8 mouse cellular contexts compared by ENCODE assay signal in the genomic region with DNA sequence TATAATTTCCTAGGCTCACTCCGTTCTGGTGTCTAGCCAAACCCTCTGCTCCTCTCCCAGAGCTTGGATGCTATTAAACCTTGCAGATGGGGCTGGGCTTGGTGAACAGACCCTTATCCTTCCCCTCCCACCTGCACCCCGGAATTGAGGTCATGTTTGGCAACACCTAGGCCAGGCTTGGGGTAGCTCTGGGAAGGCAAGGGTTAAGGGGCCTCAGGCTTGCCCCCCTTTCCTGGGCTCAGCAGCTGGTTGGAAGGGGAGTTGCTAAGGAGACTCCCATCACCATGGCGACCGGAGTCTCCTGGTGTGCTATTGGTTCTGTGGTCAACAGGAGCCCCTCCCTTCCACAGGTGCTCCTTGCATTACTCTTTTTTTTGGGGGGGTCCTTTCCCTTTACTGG. TPM values are rescaled to one million over a fixed set of nuclear protein-coding genes. Genes with fewer than 3 reads are reported as not detected.
DNase-seq lines count a peak whose midpoint lies in the region; ATAC-seq and TF ChIP-seq lines count a peak whose summit lies in the region.

No protein-coding gene starts in this region.

- DNase-seq in cerebellum, adult 11-12 months = peak; percentile 65
- no peak for DNase-seq in cerebellum, postnatal 36 days
- DNase-seq in layer of hippocampus, postnatal 25 days (ENCODE audit: extremely low spot score in 1 of 2, low spot score in 1 of 2) = peak; percentile 54 to 58
- DNase-seq in neural tube, embryonic 10.5 days (ENCODE audit: extremely low spot score, low spot score) = peak; percentile 53
- no peak for DNase-seq in gastrocnemius, postnatal 4 days (ENCODE audit: low spot score in 2 of 2)
- DNase-seq in gastrocnemius, adult 2 months = no peak

- ATAC-seq in forebrain, embryonic 12.5 days (ENCODE audit: low FRiP score) = peak; percentile 87
- ATAC-seq in erythroid progenitor cell, adult 5-6 weeks (replicated peaks; ENCODE audit: low FRiP score, poor library complexity, severe bottlenecking) = no peak

- no peaks in the 10 kb centered on the region for H3K9me3 ChIP-seq in forebrain, embryonic 12.5 days

- no peaks in the 10 kb centered on the region for H3K27me3 ChIP-seq in forebrain, embryonic 12.5 days

- no peak overlapping the region for H3K9ac ChIP-seq in forebrain, embryonic 12.5 days

- WGBS in forebrain, embryonic 12.5 days = 10% methylated on average over 4 of the region's 4 CpGs

- TF ChIP-seq CTCF in gastrocnemius, adult 2 months (IDR thresholded peaks at IDR 0.05) = no peak

- H3K4me3 ChIP-seq in forebrain, embryonic 12.5 days (replicated peaks) = peak overlapping the region; percentile 48
- H3K4me3 ChIP-seq in gastrocnemius, adult 2 months = no peak overlapping the region

- no peaks in the 10 kb centered on the region for H3K36me3 ChIP-seq in forebrain, embryonic 12.5 days (replicated peaks)

- H3K27ac ChIP-seq in forebrain, embryonic 12.5 days = no peak overlapping the region
- no peak overlapping the region for H3K27ac ChIP-seq in gastrocnemius, adult 2 months

- peaks cover 36% of the 10 kb centered on the region for H3K4me1 ChIP-seq in forebrain, embryonic 12.5 days

- peak overlapping the region; percentile 66 for H3K4me2 ChIP-seq in forebrain, embryonic 12.5 days

- intact Hi-C loops in gastrocnemius, adult 2 months (cut with DNase I) = no loop called here

RNA-seq across cellular contexts. Expression of a gene that starts 32.5 kb away (rescaled TPM):
- polyA plus RNA-seq in forebrain, embryonic 12.5 days (2016; fragmentation: Nextera tagmentation; extraction: Ambion mirVana) = 12.8 and 14.5 TPM in 2 replicates
- total RNA-seq in layer of hippocampus, postnatal 25 days (2021) = 10 to 100 TPM; 74.0 to 85.1 TPM
- 4.6 TPM in 1 of 2 replicates, not detected in the other for total RNA-seq in erythroid progenitor cell, adult 5-6 weeks (2015; ENCODE audit: low replicate concordance)
- 0.15 and 0.39 TPM in 2 replicates for total RNA-seq in erythroid progenitor cell, adult 5-6 weeks (2017; ENCODE audit: low replicate concordance)
- total RNA-seq in gastrocnemius, postnatal 4 days (2021) = 10 to 100 TPM; 11.6 to 13.8 TPM
- total RNA-seq in gastrocnemius, adult 2 months (2021) = 10 to 100 TPM; 39.0 to 66.8 TPM

RNA-seq across cellular contexts. Expression of a gene that starts 41.2 kb away (rescaled TPM):
- 47.5 and 49.6 TPM in 2 replicates for polyA plus RNA-seq in forebrain, embryonic 12.5 days (2016; fragmentation: Nextera tagmentation; extraction: Ambion mirVana)
- 10 to 100 TPM; 56.7 to 60.1 TPM for total RNA-seq in layer of hippocampus, postnatal 25 days (2021)
- 13.8 and 25.2 TPM in 2 replicates for total RNA-seq in erythroid progenitor cell, adult 5-6 weeks (2015; ENCODE audit: low replicate concordance)
- 37.0 and 44.7 TPM in 2 replicates for total RNA-seq in erythroid progenitor cell, adult 5-6 weeks (2017; ENCODE audit: low replicate concordance)
- total RNA-seq in gastrocnemius, postnatal 4 days (2021) = 10 to 100 TPM; 52.2 to 55.0 TPM
- 10 to 100 TPM; 51.3 to 62.3 TPM for total RNA-seq in gastrocnemius, adult 2 months (2021)

RNA-seq across cellular contexts. Expression of a gene that starts 48.2 kb away (rescaled TPM):
- 260 and 272 TPM in 2 replicates for polyA plus RNA-seq in forebrain, embryonic 12.5 days (2016; fragmentation: Nextera tagmentation; extraction: Ambion mirVana)
- total RNA-seq in layer of hippocampus, postnatal 25 days (2021) = 100 to 1,000 TPM; 144 to 156 TPM
- 28.9 and 42.9 TPM in 2 replicates for total RNA-seq in erythroid progenitor cell, adult 5-6 weeks (2015; ENCODE audit: low replicate concordance)
- 68.0 and 76.5 TPM in 2 replicates for total RNA-seq in erythroid progenitor cell, adult 5-6 weeks (2017; ENCODE audit: low replicate concordance)
- total RNA-seq in gastrocnemius, postnatal 4 days (2021) = 100 to 1,000 TPM; 160 to 163 TPM
- total RNA-seq in gastrocnemius, adult 2 months (2021) = 100 to 1,000 TPM; 116 to 139 TPM

RNA-seq across cellular contexts. Expression of a gene that starts 50.3 kb away (rescaled TPM):
- polyA plus RNA-seq in forebrain, embryonic 12.5 days (2016; fragmentation: Nextera tagmentation; extraction: Ambion mirVana) = 0.33 and 0.38 TPM in 2 replicates
- total RNA-seq in layer of hippocampus, postnatal 25 days (2021) = 10 to 100 TPM; 13.1 to 14.5 TPM
- 2.5 TPM in 1 of 2 replicates, not detected in the other for total RNA-seq in erythroid progenitor cell, adult 5-6 weeks (2015; ENCODE audit: low replicate concordance)
- total RNA-seq in erythroid progenitor cell, adult 5-6 weeks (2017; ENCODE audit: low replicate concordance) = 0.13 and 0.53 TPM in 2 replicates
- under 1 TPM; 0.26 to 0.32 TPM for total RNA-seq in gastrocnemius, postnatal 4 days (2021)
- total RNA-seq in gastrocnemius, adult 2 months (2021) = under 1 TPM; 0.15 to 0.33 TPM

Comparison
In these comparisons a context has a peak if more than half of its experiments do, and no peak if none do; other contexts are left out.
1. DNase-seq: peak in cerebellum, adult 11-12 months (single experiment), layer of hippocampus, postnatal 25 days (2 of 2) and neural tube, embryonic 10.5 days (single experiment); none in cerebellum, postnatal 36 days (0 of 2), gastrocnemius, postnatal 4 days (0 of 2) and gastrocnemius, adult 2 months (single experiment).